10 mouse cellular contexts compared by ENCODE assay signal in genomic region chr8:95432471-95432870, GRCm38 (mm10). TPM values are rescaled to one million over a fixed set of nuclear protein-coding genes. Genes with fewer than 3 reads are reported as not detected.
DNase-seq lines count a peak whose midpoint lies in the region; ATAC-seq and TF ChIP-seq lines count a peak whose summit lies in the region.
"Had no signal": no experiment of that assay in that cellular context is flagged by ENCODE, and none has a peak within 500 bp of the region (broad histone marks: within the 10 kb centered on the region; RNA-seq: fewer than 3 reads in every experiment).

No protein-coding gene starts in this region.

- WGBS in cerebellum, adult 2 months: 55% methylated on average over 3 of the region's 3 CpGs
- WGBS in hindbrain, embryonic 14.5 days: 81% methylated on average over 3 of the region's 3 CpGs
- WGBS in midbrain, embryonic 14.5 days: 83% methylated on average over 3 of the region's 3 CpGs

- no peak for TF ChIP-seq POLR2A in cerebellum, adult 2 months (IDR thresholded peaks at IDR 0.05; ENCODE audit: borderline replicate concordance, insufficient read depth, low read length)

- H3K4me1 ChIP-seq in cerebellum, adult 2 months (ENCODE audit: control insufficient read depth, insufficient read depth, low read length): peaks cover 17% of the 10 kb centered on the region
- peaks cover 60% of the 10 kb centered on the region for H3K4me1 ChIP-seq in hindbrain, embryonic 14.5 days (replicated peaks; ENCODE audit: control insufficient read depth, insufficient read depth, low read length)
- H3K4me1 ChIP-seq in midbrain, embryonic 14.5 days (ENCODE audit: control insufficient read depth, insufficient read depth, low read length): peaks cover 53% of the 10 kb centered on the region

- ATAC-seq in hindbrain, embryonic 14.5 days (ENCODE audit: low FRiP score): no peak
- no peak for ATAC-seq in midbrain, embryonic 14.5 days (ENCODE audit: low FRiP score, low TSS enrichment)

- H3K27ac ChIP-seq in cerebellum, adult 2 months (ENCODE audit: insufficient read depth, low read length): no peak overlapping the region
- H3K27ac ChIP-seq in layer of hippocampus, adult 2 months: no peak overlapping the region
- no peak overlapping the region for H3K27ac ChIP-seq in hindbrain, embryonic 14.5 days
- H3K27ac ChIP-seq in midbrain, embryonic 14.5 days (replicated peaks; ENCODE audit: low read depth, low read length): no peak overlapping the region

- TF ChIP-seq CTCF in cerebellum, adult 2 months (IDR thresholded peaks at IDR 0.05; ENCODE audit: borderline replicate concordance, insufficient read depth, low read depth, low read length): no peak
- no peak for TF ChIP-seq CTCF in layer of hippocampus, adult 2 months (conservative IDR thresholded peaks at IDR 0.05)

- H3K9ac ChIP-seq in hindbrain, embryonic 14.5 days: peak overlapping the region; percentile 84
- H3K9ac ChIP-seq in midbrain, embryonic 14.5 days (replicated peaks; ENCODE audit: low read length): no peak overlapping the region; the same call in 1 of the 2 replicates

- peak overlapping the region; percentile 96 for H3K4me2 ChIP-seq in hindbrain, embryonic 14.5 days (replicated peaks)
- H3K4me2 ChIP-seq in midbrain, embryonic 14.5 days (ENCODE audit: low read length): peak overlapping the region; percentile 59

- no peaks in the 10 kb centered on the region for H3K36me3 ChIP-seq in hindbrain, embryonic 14.5 days (replicated peaks; ENCODE audit: control insufficient read depth, insufficient read depth)
- H3K36me3 ChIP-seq in midbrain, embryonic 14.5 days (ENCODE audit: control insufficient read depth, insufficient read depth, low read length): no peaks in the 10 kb centered on the region

- no peaks in the 10 kb centered on the region for H3K9me3 ChIP-seq in hindbrain, embryonic 14.5 days (ENCODE audit: control insufficient read depth, low read length)
- no peaks in the 10 kb centered on the region for H3K9me3 ChIP-seq in midbrain, embryonic 14.5 days (ENCODE audit: control insufficient read depth, low read length)

- peak; percentile 35 to 47 for DNase-seq in cerebellum, postnatal 10 days
- no peak for DNase-seq in cerebellum, adult 2 months
- DNase-seq in layer of hippocampus, adult 2 months (ENCODE audit: low spot score in 2 of 2): no peak
- DNase-seq in layer of hippocampus, adult 9-10 months (ENCODE audit: low spot score): no peak
- DNase-seq in hindbrain, embryonic 14.5 days (ENCODE audit: low spot score): no peak
- DNase-seq in midbrain, embryonic 14.5 days: no peak
- DNase-seq in spleen, adult 12 weeks (ENCODE audit: low spot score): no peak
- no peak for DNase-seq in left cerebral cortex, adult 18-20 months (ENCODE audit: low spot score in 2 of 2)
- DNase-seq: embryo, embryonic 11 days; spleen, adult 18-20 months had no signal

- no peaks in the 10 kb centered on the region for H3K27me3 ChIP-seq in cerebellum, adult 2 months (ENCODE audit: control insufficient read depth, insufficient read depth, low read length)
- no peaks in the 10 kb centered on the region for H3K27me3 ChIP-seq in hindbrain, embryonic 14.5 days (ENCODE audit: control insufficient read depth, insufficient read depth, low read length)
- no peaks in the 10 kb centered on the region for H3K27me3 ChIP-seq in midbrain, embryonic 14.5 days (ENCODE audit: control insufficient read depth, insufficient read depth, low read length)

- H3K4me3 ChIP-seq in cerebellum, adult 2 months (replicated peaks; ENCODE audit: insufficient read depth, low read depth, low read length): no peak overlapping the region
- peak overlapping the region; percentile 93 for H3K4me3 ChIP-seq in layer of hippocampus, adult 2 months
- no peak overlapping the region for H3K4me3 ChIP-seq in hindbrain, embryonic 14.5 days (replicated peaks; ENCODE audit: low read length)
- no peak overlapping the region for H3K4me3 ChIP-seq in midbrain, embryonic 14.5 days (replicated peaks; ENCODE audit: low read depth, low read length)

RNA-seq across cellular contexts. Expression of gene Cfap20, which starts 2.2 kb away (rescaled TPM):
- 76.0 and 76.1 TPM in 2 replicates for polyA plus RNA-seq in cerebellum, adult 2 months (2012; rRNA removed)
- total RNA-seq in layer of hippocampus, adult 2 months (2021): 10 to 100 TPM; 53.8 to 59.9 TPM
- polyA plus RNA-seq in hindbrain, embryonic 14.5 days (2014; fragmentation: Nextera tagmentation; extraction: Ambion mirVana): 128 and 139 TPM in 2 replicates
- polyA plus RNA-seq in midbrain, embryonic 14.5 days (2014; fragmentation: Nextera tagmentation; extraction: Ambion mirVana): 133 TPM in 2 replicates
- total RNA-seq in left cerebral cortex, adult 18-20 months (2021): 10 to 100 TPM; 58.8 to 60.7 TPM

RNA-seq across cellular contexts. Expression of gene Csnk2a2, which starts 57.4 kb away (rescaled TPM):
- 37.6 and 38.2 TPM in 2 replicates for polyA plus RNA-seq in cerebellum, adult 2 months (2012; rRNA removed)
- 10 to 100 TPM; 74.6 to 81.6 TPM for total RNA-seq in layer of hippocampus, adult 2 months (2021)
- 15.8 and 16.1 TPM in 2 replicates for polyA plus RNA-seq in hindbrain, embryonic 14.5 days (2014; fragmentation: Nextera tagmentation; extraction: Ambion mirVana)
- polyA plus RNA-seq in midbrain, embryonic 14.5 days (2014; fragmentation: Nextera tagmentation; extraction: Ambion mirVana): 18.8 and 19.1 TPM in 2 replicates
- 10 to 100 TPM; 81.8 to 92.0 TPM for total RNA-seq in left cerebral cortex, adult 18-20 months (2021)

Comparison
In these comparisons a context has a peak if more than half of its experiments do, and no peak if none do; other contexts are left out.
1. DNase-seq: peak in cerebellum, postnatal 10 days (2 of 2); none in cerebellum, adult 2 months (0 of 2), layer of hippocampus, adult 2 months (0 of 2), layer of hippocampus, adult 9-10 months (single experiment), hindbrain, embryonic 14.5 days (single experiment), midbrain, embryonic 14.5 days (single experiment), spleen, adult 12 weeks (single experiment) and left cerebral cortex, adult 18-20 months (0 of 2).